Mouse (Mus musculus): ENCODE data around the gene Olfr691.

- no peak for TF ChIP-seq POLR2A (IDR thresholded peaks at IDR 0.05; ENCODE audit: control insufficient read depth, low read depth, low read length)
- TF ChIP-seq CTCF (IDR thresholded peaks at IDR 0.05; ENCODE audit: control insufficient read depth, insufficient read depth, insufficient replicate concordance, low read depth, low read length) = no peak
These were observed 45.6 kb upstream of the Olfr691 start for GRCm38 (mm10) chr7:105387696-105388095.
